Mouse (Mus musculus) kidney, embryonic 16.5 days (tissue): ENCODE data around the gene Hoxd9. TPM values are rescaled to one million over a fixed set of nuclear protein-coding genes. Genes with fewer than 3 reads are reported as not detected.
A peak's percentile ranks its signal among the peaks of the same experiment; 100 is the strongest.

Source experiments
- ATAC-seq: fragments of 200-750 bp; cut with Nextera tagmentation; 2 replicates; pipeline ENCODE4 v1.8.0; 2017; ENCODE audit warnings: moderate TSS enrichment; ENCODE audit not compliant: low FRiP score, low TSS enrichment
- H3K27ac ChIP-seq: fragments of 300-500 bp; sonication (generic); 2 replicates; pipeline ENCODE4 v1.5.1; 2014; ENCODE audit warnings: low read length
- H3K27me3 ChIP-seq: fragments of 300-500 bp; sonication (generic); 2 replicates; pipeline ENCODE4 v1.6.1; 2014; ENCODE audit warnings: low read length, control low read depth, mixed read lengths; ENCODE audit not compliant: insufficient read depth
- H3K36me3 ChIP-seq: fragments of 300-500 bp; sonication (generic); 2 replicates; pipeline ENCODE4 v1.6.1; 2014; ENCODE audit warnings: low read length, control low read depth, mixed read lengths; ENCODE audit not compliant: insufficient read depth
- H3K4me1 ChIP-seq: fragments of 300-500 bp; sonication (generic); 2 replicates; pipeline ENCODE4 v1.6.1; 2014; ENCODE audit warnings: low read length, control low read depth, mixed read lengths; ENCODE audit not compliant: insufficient read depth
- H3K4me2 ChIP-seq: fragments of 300-500 bp; sonication (generic); replicated peaks from 2 replicates; pipeline ENCODE4 v1.6.1; 2014; ENCODE audit warnings: low read depth, low read length
- H3K4me3 ChIP-seq: fragments of 300-500 bp; sonication (generic); 2 replicates; pipeline ENCODE4 v1.5.1; 2014; ENCODE audit warnings: mild to moderate bottlenecking, low read length
- H3K9ac ChIP-seq: fragments of 300-500 bp; sonication (generic); replicated peaks from 2 replicates; pipeline ENCODE4 v1.6.1; 2014; ENCODE audit warnings: low read length
- H3K9me3 ChIP-seq: fragments of 300-500 bp; sonication (generic); 2 replicates; pipeline ENCODE4 v1.6.1; 2016; ENCODE audit warnings: low read length, control low read depth
- WGBS: fragments of 180-500 bp; shearing (Covaris S2); extraction: QIAGEN DNeasy Blood & Tissue Kit; methylation state at CpG from one replicate; pipeline ENCODE4 v1.1.7; 2014; 5-methylcytosine and 5-hydroxymethylcytosine counted together
- polyA plus RNA-seq: library from polyadenylated mRNA; unstranded; fragments of >200 nt; fragmentation: Nextera tagmentation; extraction: Ambion mirVana; gene quantifications from 2 replicates; pipeline ENCODE4 v1.2.1, GENCODE M21; 2015

The Hoxd9 gene
- polyA plus RNA-seq, 1 experiment from 2014 or later = 38.4 TPM

DNA sequence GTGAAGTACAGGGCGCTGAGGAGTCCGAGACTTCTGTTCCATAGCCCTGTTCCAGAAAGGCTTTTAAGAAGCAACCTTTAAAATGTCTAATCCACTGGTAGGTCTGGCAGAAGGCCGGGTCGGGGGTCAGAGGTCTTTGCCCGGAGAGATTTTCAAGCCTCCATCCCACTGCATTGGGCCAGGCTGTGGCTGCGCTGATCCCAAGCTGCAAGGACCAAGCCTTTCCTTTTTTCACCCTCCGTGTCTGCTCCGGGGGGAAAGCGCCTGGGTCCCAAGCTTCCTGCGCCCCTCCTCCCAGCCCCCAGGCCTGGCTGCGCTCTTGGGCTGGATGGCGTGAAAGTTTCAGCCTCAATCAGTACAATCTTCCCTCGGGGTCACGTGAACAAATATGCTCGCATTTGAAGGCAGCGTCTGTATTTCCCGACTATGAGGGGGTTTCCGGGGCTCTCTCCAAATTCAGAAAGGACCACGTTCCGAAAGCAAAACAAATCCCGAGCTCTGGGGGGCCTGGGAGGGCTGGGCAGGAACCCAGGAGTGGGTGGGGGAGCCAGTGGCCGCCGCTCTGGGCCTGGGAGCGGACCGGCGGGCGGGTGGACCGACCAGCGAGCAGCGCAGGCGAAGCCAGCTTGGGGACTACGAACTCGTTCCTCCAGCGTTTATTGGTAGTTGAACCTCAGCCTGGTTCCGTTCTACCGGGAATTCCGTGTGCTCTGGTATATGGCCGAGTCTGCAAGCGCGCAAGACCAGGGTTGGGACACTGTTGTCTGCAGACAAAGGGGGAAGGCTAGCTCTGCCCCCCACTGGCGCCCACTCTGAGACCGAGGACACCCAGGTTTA lies 38.5 kb downstream of the Hoxd9 start:
- 15% methylated on average over 42 of the region's 42 CpGs for WGBS
- no peak for ATAC-seq
- Histone ChIP-seq H3K27ac (peak overlapping the region; percentile 80), H3K27me3 (peaks cover 12% of the 10 kb centered on the region), H3K4me3 (peak overlapping the region; percentile 44), H3K4me2 (peak overlapping the region; percentile 78), H3K4me1 (peaks cover 95% of the 10 kb centered on the region), H3K36me3 (peaks cover 2% of the 10 kb centered on the region; the same call in 1 of the 2 replicates), H3K9me3 (no peaks in the 10 kb centered on the region), H3K9ac (peak overlapping the region; percentile 68)

DNA sequence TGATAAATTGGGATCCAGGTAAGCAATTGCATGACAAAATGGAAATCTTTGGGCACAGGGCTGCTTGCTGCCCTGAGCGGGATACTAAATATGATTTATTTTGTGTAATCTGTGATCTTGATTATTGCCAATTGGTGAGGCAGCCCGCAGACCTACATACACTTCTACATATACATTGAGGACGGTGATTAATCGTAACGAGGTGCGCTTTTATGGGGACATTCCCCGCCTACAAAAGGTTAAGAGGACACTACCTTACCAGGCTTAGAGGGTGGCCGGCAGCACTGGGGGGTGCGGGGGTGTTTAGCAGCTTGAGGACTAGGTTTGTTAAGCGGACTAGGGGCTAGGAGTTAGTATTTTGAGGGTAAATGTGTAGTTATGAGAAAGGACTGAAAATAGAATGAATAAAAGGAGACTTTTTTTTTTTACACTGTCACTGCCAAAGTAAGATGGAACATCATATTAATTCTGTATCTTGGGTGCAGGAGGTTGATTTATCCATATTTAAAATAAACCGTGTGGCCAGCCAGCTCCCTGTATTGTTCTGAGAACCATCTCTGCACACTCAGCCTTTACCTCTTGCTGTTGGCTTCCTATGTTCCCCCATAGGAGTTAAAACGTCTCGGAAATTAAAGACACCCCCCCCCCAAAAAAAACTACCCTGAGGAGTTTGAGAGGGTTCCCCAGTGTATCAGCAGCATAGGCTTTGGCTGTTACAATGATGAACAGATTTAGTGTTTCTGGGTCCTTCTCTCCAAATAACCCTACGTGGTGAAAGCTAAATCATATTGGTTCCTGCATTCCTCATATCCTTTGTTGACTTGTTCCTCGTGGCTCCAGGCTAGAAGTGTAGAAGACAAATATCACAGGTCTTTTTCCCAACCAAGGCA lies 39.4 kb downstream of the Hoxd9 start:
- Histone ChIP-seq H3K36me3 (no peaks in the 10 kb centered on the region), H3K9me3 (no peaks in the 10 kb centered on the region), H3K27ac (peak overlapping the region; percentile 81), H3K4me2 (peak overlapping the region; percentile 78), H3K4me1 (peaks cover 97% of the 10 kb centered on the region), H3K9ac (peak overlapping the region; percentile 68), H3K27me3 (peaks cover 12% of the 10 kb centered on the region), H3K4me3 (peak overlapping the region; percentile 44)
- ATAC-seq = no peak
- WGBS = 32% methylated on average over 15 of the region's 15 CpGs

DNA sequence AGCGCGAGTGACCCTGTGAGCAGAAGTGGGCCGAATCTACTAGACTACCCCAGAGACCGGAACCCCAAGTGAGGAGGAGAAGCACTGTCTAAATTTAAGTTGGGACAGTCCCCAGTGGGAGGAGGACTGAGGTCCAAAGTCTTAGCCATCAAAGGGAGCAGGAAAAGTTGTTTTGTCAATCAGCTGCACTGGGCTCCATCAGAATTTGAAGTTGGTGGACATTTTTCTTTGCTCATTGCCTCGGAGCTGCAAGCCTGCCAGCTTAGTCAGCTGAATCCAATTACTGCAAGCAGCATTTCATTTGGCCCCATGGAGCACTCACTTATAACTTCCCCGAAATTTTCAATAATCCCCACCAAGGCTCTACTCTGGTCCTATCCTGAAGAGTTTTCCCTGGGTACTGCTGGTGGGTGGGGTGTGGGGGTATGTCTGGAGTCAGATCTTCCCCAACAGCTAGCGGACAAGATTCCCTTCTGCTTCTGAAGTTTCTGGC lies 40.1 kb downstream of the Hoxd9 start:
- WGBS = 33% methylated on average over 7 of the region's 7 CpGs
- Histone ChIP-seq H3K9ac (peak overlapping the region; percentile 61), H3K9me3 (no peaks in the 10 kb centered on the region), H3K27ac (peak overlapping the region; percentile 81), H3K4me3 (peak overlapping the region; percentile 44), H3K27me3 (peaks cover 12% of the 10 kb centered on the region), H3K36me3 (no peaks in the 10 kb centered on the region), H3K4me1 (peaks cover 91% of the 10 kb centered on the region), H3K4me2 (peak overlapping the region; percentile 78)
- ATAC-seq = no peak

DNA sequence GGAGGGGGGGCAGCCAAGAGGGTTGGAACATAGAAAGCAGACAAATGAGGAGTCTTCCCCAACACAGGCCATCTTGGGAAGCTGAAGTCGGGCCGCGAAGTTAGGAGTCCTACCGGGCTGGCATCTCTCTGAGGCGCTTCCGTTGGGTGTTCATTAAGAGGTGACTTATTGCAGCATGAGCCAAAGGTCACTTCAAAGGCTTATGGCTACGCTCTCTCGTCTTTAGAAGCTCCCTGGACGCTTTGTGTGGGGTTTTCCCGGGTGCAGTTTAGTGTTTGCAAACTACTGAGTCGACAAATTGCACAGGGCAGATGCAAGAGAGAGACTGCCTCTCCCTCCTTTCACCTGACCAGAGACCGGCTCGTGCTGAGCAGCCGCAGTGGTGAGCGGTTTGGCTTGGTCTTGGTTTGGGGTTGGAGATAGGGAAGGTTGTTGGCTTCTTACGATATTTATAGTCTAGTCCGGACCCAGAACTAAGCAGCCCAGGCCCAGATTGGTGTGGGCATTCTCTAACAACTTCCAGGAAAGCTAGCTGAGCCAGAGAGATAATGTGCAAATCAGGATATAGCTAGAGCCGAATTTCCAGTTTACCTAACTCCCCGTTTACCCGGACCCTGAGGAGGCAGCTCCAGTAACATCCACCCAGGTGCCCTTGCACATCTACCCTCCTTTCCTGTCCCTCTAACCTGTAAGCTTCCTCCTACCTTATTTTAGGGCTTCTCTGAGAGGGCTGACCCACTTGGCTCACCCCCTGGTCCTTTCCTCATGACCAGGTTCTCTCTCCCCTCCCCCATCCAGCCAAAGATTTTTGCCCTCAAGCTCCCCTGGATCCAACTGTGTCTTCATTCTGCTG lies 41.3 kb downstream of the Hoxd9 start:
- H3K27ac ChIP-seq = peak overlapping the region; percentile 81
- ATAC-seq = no peak
- H3K9ac ChIP-seq = peak overlapping the region; percentile 61
- H3K27me3 ChIP-seq = peaks cover 16% of the 10 kb centered on the region
- no peaks in the 10 kb centered on the region for H3K36me3 ChIP-seq
- H3K4me3 ChIP-seq = peak overlapping the region; percentile 44
- H3K9me3 ChIP-seq = no peaks in the 10 kb centered on the region
- WGBS = 5% methylated on average over 20 of the region's 20 CpGs
- peak overlapping the region; percentile 78 for H3K4me2 ChIP-seq
- H3K4me1 ChIP-seq = peaks cover 79% of the 10 kb centered on the region

DNA sequence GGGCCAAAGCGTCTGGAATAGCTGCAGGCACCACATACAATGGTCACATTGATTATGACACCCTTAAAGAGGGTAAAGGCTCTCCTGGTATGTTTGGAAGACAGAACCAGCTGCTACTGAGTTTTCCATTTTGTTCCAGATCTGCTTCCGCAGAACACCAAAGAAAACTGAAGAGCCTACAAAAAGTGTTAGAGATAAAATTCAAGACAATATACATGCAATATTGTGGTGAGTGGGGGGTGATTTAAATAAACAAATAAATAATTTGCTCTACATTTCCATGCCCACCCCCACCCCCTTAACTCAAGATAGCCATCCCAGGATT lies 41.9 kb downstream of the Hoxd9 start:
- Histone ChIP-seq H3K4me2 (peak overlapping the region; percentile 78), H3K36me3 (no peaks in the 10 kb centered on the region), H3K27me3 (peaks cover 14% of the 10 kb centered on the region), H3K27ac (peak overlapping the region; percentile 94), H3K4me1 (peaks cover 74% of the 10 kb centered on the region), H3K4me3 (peak overlapping the region; percentile 44), H3K9me3 (no peaks in the 10 kb centered on the region), H3K9ac (0 out of 2 replicates have a peak overlapping the region, but pooled peaks have one; percentile 75)
- WGBS = 20% methylated on average over 2 of the region's 2 CpGs
- no peak for ATAC-seq

DNA sequence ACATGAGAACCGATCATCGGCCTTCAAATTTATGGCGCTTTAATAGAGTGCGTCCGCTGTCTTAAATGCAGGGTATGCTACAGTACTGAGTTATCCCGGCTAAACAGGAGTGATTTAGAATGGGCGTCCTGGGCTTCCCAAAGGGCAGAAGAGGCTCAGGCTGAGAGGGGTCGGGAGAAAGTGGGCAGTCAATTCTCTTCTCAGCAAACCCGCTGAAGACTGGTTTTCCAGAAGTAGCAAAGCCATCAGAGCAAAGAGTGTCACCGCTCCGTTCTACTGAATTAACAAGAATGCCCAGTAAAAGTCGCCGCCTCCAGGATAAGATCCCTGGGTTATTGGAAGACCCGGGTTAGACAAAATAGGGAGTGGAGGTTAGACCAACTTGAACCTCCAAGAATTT lies 42.3 kb downstream of the Hoxd9 start:
- H3K4me3 ChIP-seq = peak overlapping the region; percentile 44
- 5% methylated on average over 14 of the region's 14 CpGs for WGBS
- peak overlapping the region; percentile 75 for H3K9ac ChIP-seq
- H3K36me3 ChIP-seq = no peaks in the 10 kb centered on the region
- H3K27me3 ChIP-seq = peaks cover 10% of the 10 kb centered on the region
- H3K27ac ChIP-seq = peak overlapping the region; percentile 94
- H3K4me2 ChIP-seq = peak overlapping the region; percentile 78
- ATAC-seq = no peak
- peaks cover 70% of the 10 kb centered on the region for H3K4me1 ChIP-seq
- no peaks in the 10 kb centered on the region for H3K9me3 ChIP-seq

DNA sequence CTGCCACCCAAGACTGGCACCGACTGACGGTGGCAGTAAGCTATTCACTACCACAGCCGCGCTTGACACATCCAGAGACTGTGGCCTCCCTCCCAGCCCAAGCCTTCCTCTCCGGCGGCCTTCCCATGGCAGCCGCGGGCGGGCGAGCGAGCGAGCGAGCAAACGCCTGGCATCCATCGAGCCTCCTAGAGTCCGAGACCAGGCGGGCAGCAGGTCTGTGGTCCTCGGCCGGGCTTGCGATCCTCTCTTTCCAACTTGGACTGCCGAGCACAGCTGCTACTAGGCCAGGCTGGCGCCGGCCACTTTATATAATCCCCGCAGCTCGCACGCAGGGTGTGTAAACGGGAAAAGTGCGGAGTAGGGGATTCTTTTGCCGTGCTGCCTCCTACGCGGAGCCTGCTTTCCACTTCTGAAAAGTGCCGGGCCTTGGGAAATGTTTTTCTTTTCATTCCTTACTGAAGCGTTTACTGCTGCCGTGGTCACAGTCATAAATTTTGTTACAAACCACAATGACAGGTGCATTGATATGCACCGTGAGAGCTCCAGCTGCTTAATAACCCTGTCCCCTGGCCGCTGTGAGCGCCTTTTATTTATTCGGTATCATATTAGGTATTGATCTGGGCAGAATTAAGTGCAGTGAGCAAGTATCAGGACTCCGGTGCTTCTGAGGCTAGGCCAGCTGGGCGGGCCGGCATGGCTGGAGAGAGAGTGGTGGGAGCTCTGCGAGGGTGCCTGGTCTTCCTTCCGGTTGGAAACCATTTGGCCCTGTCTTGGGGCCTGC lies 43.0 kb downstream of the Hoxd9 start:
- H3K4me3 ChIP-seq = peak overlapping the region; percentile 44
- peak overlapping the region; percentile 94 for H3K27ac ChIP-seq
- H3K9me3 ChIP-seq = no peaks in the 10 kb centered on the region
- H3K9ac ChIP-seq = peak overlapping the region; percentile 75
- ATAC-seq = peak; percentile 64
- H3K36me3 ChIP-seq = no peaks in the 10 kb centered on the region
- peaks cover 14% of the 10 kb centered on the region for H3K27me3 ChIP-seq
- 2% methylated on average over 43 of the region's 43 CpGs for WGBS
- H3K4me2 ChIP-seq = peak overlapping the region; percentile 78
- H3K4me1 ChIP-seq = peaks cover 67% of the 10 kb centered on the region

DNA sequence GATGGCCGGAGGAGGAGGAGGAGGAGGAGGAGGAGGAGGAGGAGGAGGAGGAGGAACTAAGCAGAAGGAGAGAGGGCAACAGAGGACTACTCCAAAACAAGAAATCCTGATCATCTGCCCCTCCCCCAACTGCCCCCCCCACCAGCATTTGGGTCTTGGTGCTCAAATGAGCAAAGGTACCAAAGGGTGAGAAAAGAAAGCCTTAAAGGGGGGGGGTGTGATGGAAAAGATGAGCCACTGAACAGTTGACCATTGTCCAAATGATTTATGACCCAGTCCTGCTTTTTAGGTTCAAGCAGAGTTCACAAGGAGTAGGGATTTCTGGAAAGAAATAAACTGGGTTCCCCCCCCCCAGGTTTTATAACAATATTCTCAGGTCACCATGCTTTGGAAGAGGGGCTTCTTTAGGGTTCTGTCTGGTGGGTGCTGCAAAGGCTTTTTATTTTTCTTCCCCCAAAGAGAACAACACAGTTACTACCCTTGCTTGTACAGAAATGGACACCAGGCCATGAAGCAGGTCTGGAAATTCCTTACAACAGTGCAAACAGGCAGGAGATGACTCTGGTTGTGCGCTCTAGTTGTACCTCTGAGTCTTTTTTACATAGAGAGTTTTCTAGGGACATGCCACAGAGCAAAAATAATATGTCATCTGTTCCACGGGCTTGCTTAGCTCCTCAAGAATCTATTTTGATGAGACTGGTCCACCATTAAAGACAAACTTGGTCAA lies 43.9 kb downstream of the Hoxd9 start:
- Histone ChIP-seq H3K4me1 (peaks cover 67% of the 10 kb centered on the region), H3K4me3 (no peak overlapping the region), H3K4me2 (no peak overlapping the region), H3K36me3 (no peaks in the 10 kb centered on the region), H3K27ac (peak overlapping the region; percentile 10), H3K27me3 (peaks cover 20% of the 10 kb centered on the region), H3K9me3 (no peaks in the 10 kb centered on the region), H3K9ac (no peak overlapping the region)
- 50% methylated on average over 2 of the region's 3 CpGs for WGBS
- no peak for ATAC-seq
